Mouse (Mus musculus): Measurements from ENCODE around the gene Gipr.

The Gipr gene

GRCm38 (mm10) chr7:19178035-19178434, 12.1 kb upstream of the Gipr start:
- peak; percentile 72 for DNase-seq

DNA sequence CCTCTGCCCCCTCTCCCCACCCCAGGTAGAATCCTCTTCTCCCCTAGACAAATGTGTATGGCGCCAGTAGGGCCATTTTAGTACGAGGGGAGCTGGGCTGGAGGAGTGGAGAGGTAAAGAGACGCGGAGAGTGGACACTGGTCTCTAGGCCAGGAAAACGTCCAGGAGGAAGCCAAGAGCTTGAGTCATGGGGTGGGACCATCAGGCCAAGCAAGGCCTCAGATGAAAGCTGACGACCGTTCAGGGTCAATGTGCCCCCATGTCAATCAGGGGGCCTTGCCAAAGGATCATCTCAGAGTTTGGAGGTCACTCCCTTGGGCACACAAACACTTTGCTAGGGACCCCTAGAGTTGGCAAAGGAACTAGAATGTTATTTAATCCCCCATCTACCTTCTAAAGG, 11.3 kb upstream of the Gipr start:
- DNase-seq = peak; percentile 59

GRCm38 (mm10) chr7:19176516-19176947, 10.6 kb upstream of the Gipr start:
- DNase-seq = peak; percentile 88

- DNase-seq = peak; percentile 90
Observed at GRCm38 (mm10) chr7:19175708-19176515, 10.0 kb upstream of the Gipr start, which contains the start of gene Eml2. Eml2 (plus strand) TSS chr7:19176421.

GRCm38 (mm10) chr7:19172874-19173273, 6.9 kb upstream of the Gipr start:
- DNase-seq = peak; percentile 71

DNA sequence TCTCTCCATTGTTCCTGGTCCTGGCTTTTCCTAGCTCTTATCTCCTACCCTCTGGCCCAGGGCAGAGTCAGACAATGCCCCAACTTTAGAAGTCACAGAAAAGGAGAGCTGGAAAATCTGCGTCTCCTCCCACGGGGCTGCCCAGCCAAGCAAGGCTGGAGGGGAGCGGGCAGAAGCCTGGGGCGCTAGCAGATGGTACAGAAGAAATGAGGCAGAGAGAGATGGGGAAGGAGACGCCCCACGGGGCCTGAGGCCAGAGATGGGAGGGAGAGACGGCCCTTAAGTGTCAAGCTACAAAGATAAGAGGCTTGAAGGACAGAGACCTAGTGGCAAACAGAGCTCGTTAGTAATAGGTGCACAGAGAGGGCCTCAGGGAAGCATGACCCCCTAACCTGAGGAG, 5.9 kb upstream of the Gipr start:
- peak; percentile 54 for DNase-seq

DNA sequence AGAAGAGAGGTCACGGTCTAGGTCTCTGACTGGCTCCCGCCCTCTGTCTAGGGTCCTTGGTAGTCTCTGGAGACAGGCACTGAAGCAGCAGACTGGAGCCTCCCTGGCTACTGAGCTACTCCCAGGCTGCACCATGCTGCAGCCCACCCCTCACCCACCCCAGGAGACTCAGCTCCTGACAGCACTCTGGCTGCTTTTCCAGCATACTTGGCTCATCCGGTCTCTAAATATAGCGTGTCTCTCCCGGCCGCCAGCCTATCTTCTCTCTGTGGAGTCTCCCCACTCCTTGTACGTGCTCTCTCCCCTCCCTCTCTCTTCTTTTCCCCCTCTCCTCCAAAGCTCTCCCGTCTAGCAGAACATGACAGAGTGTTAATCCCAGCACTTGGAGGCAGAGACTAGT, 4.2 kb upstream of the Gipr start:
- no peak for DNase-seq

GRCm38 (mm10) chr7:19169506-19169905, 3.6 kb upstream of the Gipr start:
- DNase-seq = no peak

DNA sequence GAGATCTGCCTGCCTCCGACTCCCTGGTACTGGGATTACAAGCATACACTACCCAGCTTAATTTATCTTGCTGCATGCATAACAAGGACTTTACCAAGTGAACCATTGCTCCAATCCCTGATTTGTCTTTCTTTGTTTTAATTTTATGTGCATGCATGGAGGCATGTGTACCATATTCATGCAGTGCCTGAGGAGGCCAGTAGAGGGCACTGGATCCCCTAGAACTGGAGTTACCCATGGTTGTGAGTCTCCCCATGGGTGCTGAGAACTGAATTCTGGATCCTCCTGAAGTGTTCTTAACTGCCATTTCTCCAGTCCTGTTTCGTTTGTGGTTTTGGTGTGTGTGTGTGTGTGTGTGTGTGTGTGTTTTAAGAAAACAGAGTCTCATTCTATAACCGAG, 1.1 kb upstream of the Gipr start:
- DNase-seq = no peak

GRCm38 (mm10) chr7:19164978-19165377, 949 bp downstream of the Gipr start:
- DNase-seq = no peak

GRCm38 (mm10) chr7:19164189-19164588, 1.7 kb downstream of the Gipr start:
- no peak for DNase-seq

DNA sequence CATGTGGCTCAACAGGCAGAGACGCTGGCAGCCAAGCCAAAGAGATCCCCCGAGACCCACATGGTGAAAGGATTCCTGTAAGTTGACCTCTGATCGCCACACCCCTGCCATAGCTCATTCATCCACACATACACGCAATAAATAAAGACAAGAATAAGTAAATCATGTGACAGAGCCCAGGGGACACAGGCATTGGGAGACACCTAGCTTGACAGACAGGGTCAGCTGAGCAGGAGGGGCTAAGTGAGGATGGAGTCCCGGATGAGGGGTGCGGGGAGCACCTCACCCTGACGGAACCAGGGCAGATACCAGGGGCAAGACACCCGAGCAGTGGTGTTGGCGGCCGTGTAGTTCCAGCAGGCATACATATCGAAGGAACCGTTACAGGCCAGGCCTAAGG, 2.2 kb downstream of the Gipr start:
- no peak for DNase-seq

DNA sequence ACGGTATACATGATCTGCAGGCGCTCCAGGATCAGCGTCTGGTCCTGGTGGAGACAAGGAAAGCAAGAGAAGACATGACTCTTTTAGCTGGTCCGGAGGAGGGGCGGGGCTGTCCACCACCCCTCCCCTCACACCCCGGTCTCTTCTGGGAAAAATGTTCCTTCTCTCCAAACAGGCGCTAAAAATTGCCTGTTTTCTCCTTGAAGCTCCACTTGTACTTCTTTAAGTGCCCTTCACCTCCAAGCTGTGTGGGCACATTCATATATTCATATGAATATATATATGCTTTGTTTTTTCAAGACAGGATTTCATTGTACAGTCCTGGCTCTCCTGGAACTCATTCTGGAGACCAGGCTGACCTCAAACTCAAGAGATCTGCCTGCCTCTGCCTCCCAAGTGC, 3.0 kb downstream of the Gipr start:
- DNase-seq = no peak

- DNase-seq = no peak
Observed at GRCm38 (mm10) chr7:19160115-19160514, 5.8 kb downstream of the Gipr start.

- no peak for DNase-seq
Observed at GRCm38 (mm10) chr7:19159411-19159810, 6.5 kb downstream of the Gipr start.

- no peak for DNase-seq
Observed at GRCm38 (mm10) chr7:19158601-19159000, 7.3 kb downstream of the Gipr start.

- peak; percentile 91 for DNase-seq
Observed at GRCm38 (mm10) chr7:19157160-19157800, 8.6 kb downstream of the Gipr start.

DNA sequence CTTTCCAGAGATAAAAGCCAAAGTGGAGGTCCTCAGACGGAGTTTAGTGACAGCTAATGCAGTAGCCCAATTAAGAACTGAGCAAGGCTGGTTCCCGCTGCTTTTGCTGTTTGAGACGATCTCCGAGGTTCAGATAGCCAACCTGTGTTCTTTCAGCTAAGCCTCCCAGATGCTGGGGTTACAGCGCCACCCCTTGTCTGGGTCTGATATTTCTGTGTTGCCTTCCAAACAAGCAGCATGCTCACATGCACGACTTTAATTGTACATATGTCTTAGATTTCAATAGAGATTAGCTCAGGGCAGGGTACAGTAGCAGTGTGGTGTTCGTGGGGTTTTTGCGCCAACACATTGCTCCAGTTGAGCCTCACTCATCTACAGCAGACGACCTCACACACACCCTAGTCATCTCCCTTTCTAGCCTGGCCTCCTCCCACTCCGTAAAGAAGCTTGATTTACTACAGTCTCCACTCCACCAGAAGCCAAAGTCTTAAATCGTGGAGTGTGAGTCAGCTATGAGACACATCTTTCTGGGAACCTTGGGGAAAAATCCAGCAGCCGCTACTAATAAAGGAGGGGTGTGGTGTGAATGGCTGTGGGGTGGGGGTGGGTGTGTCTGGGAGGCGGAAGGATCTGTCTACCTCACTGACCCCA, 10.0 kb downstream of the Gipr start:
- no peak for DNase-seq

DNA sequence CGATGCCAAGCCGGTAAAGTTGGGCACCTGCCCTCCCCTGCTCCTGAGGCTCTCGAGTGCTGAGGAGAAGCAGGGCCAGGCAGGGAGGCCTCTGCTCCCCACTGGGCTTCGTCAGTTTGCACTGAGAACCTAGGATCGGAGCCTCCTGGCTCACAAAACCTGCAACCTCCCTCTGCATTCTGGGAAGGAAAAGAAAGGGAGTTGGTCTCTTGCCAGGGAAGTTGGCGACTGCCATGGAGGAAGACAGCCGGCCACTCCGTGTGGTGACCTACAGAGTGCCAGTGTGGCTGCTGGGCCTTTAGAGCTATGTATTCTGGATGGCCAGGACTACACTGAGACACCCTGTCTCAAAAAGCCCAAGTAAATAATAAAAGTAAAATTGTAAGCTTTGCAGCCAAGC, 11.1 kb downstream of the Gipr start:
- no peak for DNase-seq

DNA sequence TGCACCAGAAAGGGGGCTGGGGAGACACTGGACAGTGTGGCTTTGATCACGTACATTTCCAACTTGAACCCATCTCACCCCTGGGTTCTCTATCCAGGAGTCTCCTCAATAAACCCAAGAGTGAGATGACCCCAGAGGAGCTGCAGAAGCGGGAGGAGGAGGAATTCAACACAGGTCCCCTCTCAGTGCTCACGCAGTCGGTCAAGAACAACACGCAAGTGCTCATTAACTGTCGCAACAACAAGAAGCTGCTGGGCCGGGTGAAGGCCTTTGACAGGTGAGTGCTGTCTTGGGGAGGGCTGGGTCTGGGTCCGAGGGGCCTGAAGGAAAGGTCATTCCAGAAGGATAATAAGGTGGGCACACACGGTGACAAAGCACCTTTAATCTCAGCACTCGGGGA, 14.8 kb downstream of the Gipr start:
- DNase-seq = peak; percentile 48

GRCm38 (mm10) chr7:19149626-19150025, 16.3 kb downstream of the Gipr start, which contains the start of gene Snrpd2:
Snrpd2 (plus strand) TSS chr7:19149722.
- DNase-seq = peak; percentile 95

GRCm38 (mm10) chr7:19148875-19149541, 16.9 kb downstream of the Gipr start, which contains the start of gene Qpctl:
Qpctl (minus strand) TSS chr7:19149291.
- DNase-seq = peak; percentile 99

Measured in cerebellum, adult 11-12 months (tissue).